Mouse (Mus musculus): ENCODE results near the gene Cab39. TPM values are rescaled to one million over a fixed set of nuclear protein-coding genes. Genes with fewer than 3 reads are reported as not detected.

Gene Cab39
- polyA plus RNA-seq, 1 experiment from 2014 or later: 29.2 TPM

- Histone ChIP-seq H3K4me2 (no peak overlapping the region), H3K27me3 (replicated peaks; ENCODE audit: control insufficient read depth, insufficient read depth, low read length) (no peaks in the 10 kb centered on the region), H3K36me3 (ENCODE audit: control insufficient read depth, insufficient read depth, low read length) (no peaks in the 10 kb centered on the region), H3K27ac (ENCODE audit: low read depth, low read length) (no peak overlapping the region), H3K9ac (ENCODE audit: low read depth, low read length) (no peak overlapping the region), H3K4me1 (replicated peaks; ENCODE audit: control insufficient read depth, insufficient read depth, low read length) (no peaks in the 10 kb centered on the region), H3K4me3 (ENCODE audit: low read depth, low read length) (no peak overlapping the region), H3K9me3 (ENCODE audit: control insufficient read depth, low read length) (0 out of 2 replicates have a peak, but pooled peaks cover 3% of the 10 kb centered on the region)
- ATAC-seq (replicated peaks; ENCODE audit: low FRiP score) (no peak), DNase-seq (ENCODE audit: low spot score) (no peak)
- 73% methylated on average over 6 of the region's 6 CpGs for WGBS
Measured at GRCm38 (mm10) chr1:85857261-85857754, 64.1 kb downstream of the Cab39 start.

- H3K4me1 ChIP-seq (replicated peaks; ENCODE audit: control insufficient read depth, insufficient read depth, low read length): no peaks in the 10 kb centered on the region
- H3K36me3 ChIP-seq (ENCODE audit: control insufficient read depth, insufficient read depth, low read length): no peaks in the 10 kb centered on the region
- ATAC-seq (replicated peaks; ENCODE audit: low FRiP score) (no peak), DNase-seq (ENCODE audit: low spot score) (no peak)
- no peak overlapping the region for H3K27ac ChIP-seq (ENCODE audit: low read depth, low read length)
- H3K4me2 ChIP-seq: no peak overlapping the region
- no peak overlapping the region for H3K4me3 ChIP-seq (ENCODE audit: low read depth, low read length)
- 89% methylated on average over 10 of the region's 10 CpGs for WGBS
- 0 out of 2 replicates have a peak, but pooled peaks cover 3% of the 10 kb centered on the region for H3K9me3 ChIP-seq (ENCODE audit: control insufficient read depth, low read length)
- H3K27me3 ChIP-seq (replicated peaks; ENCODE audit: control insufficient read depth, insufficient read depth, low read length): no peaks in the 10 kb centered on the region
- H3K9ac ChIP-seq (ENCODE audit: low read depth, low read length): no peak overlapping the region
Measured at GRCm38 (mm10) chr1:85864383-85864782, 71.1 kb downstream of the Cab39 start.

- 83% methylated on average over 7 of the region's 7 CpGs for WGBS
- no peak overlapping the region for H3K27ac ChIP-seq (ENCODE audit: low read depth, low read length)
- H3K27me3 ChIP-seq (replicated peaks; ENCODE audit: control insufficient read depth, insufficient read depth, low read length): no peaks in the 10 kb centered on the region
- no peak overlapping the region for H3K4me2 ChIP-seq
- DNase-seq (ENCODE audit: low spot score) (no peak), ATAC-seq (replicated peaks; ENCODE audit: low FRiP score) (no peak)
- H3K36me3 ChIP-seq (ENCODE audit: control insufficient read depth, insufficient read depth, low read length): no peaks in the 10 kb centered on the region
- no peak overlapping the region for H3K9ac ChIP-seq (ENCODE audit: low read depth, low read length)
- no peak overlapping the region for H3K4me3 ChIP-seq (ENCODE audit: low read depth, low read length)
- peaks cover 1% of the 10 kb centered on the region; the same call in 1 of the 2 replicates for H3K9me3 ChIP-seq (ENCODE audit: control insufficient read depth, low read length)
- H3K4me1 ChIP-seq (replicated peaks; ENCODE audit: control insufficient read depth, insufficient read depth, low read length): no peaks in the 10 kb centered on the region
Measured at GRCm38 (mm10) chr1:85870001-85870400, 76.8 kb downstream of the Cab39 start.

- DNase-seq (ENCODE audit: low spot score) (no peak), ATAC-seq (replicated peaks; ENCODE audit: low FRiP score) (no peak)
Measured at GRCm38 (mm10) chr1:85870546-85870945, 77.3 kb downstream of the Cab39 start.

GRCm38 (mm10) chr1:85882003-85882402 is 88.8 kb downstream of the Cab39 start:
- Histone ChIP-seq H3K4me1 (replicated peaks; ENCODE audit: control insufficient read depth, insufficient read depth, low read length) (no peaks in the 10 kb centered on the region), H3K27ac (ENCODE audit: low read depth, low read length) (no peak overlapping the region), H3K27me3 (replicated peaks; ENCODE audit: control insufficient read depth, insufficient read depth, low read length) (no peaks in the 10 kb centered on the region), H3K9me3 (ENCODE audit: control insufficient read depth, low read length) (peaks cover 8% of the 10 kb centered on the region; the same call in 1 of the 2 replicates), H3K9ac (ENCODE audit: low read depth, low read length) (no peak overlapping the region), H3K4me2 (no peak overlapping the region), H3K4me3 (ENCODE audit: low read depth, low read length) (no peak overlapping the region), H3K36me3 (ENCODE audit: control insufficient read depth, insufficient read depth, low read length) (no peaks in the 10 kb centered on the region)
- DNase-seq (ENCODE audit: low spot score) (no peak), ATAC-seq (replicated peaks; ENCODE audit: low FRiP score) (no peak)
- WGBS: 89% methylated on average over 12 of the region's 12 CpGs

More at GRCm38 (mm10) chr1:85870546-85870945, 77.3 kb downstream of the Cab39 start:
- Histone ChIP-seq H3K27me3 (replicated peaks; ENCODE audit: control insufficient read depth, insufficient read depth, low read length) (no peaks in the 10 kb centered on the region), H3K4me2 (no peak overlapping the region), H3K4me1 (replicated peaks; ENCODE audit: control insufficient read depth, insufficient read depth, low read length) (no peaks in the 10 kb centered on the region), H3K36me3 (ENCODE audit: control insufficient read depth, insufficient read depth, low read length) (no peaks in the 10 kb centered on the region), H3K9ac (ENCODE audit: low read depth, low read length) (no peak overlapping the region), H3K4me3 (ENCODE audit: low read depth, low read length) (no peak overlapping the region), H3K27ac (ENCODE audit: low read depth, low read length) (no peak overlapping the region), H3K9me3 (ENCODE audit: control insufficient read depth, low read length) (peaks cover 5% of the 10 kb centered on the region; the same call in 1 of the 2 replicates)
- WGBS: 71% methylated on average over 2 of the region's 2 CpGs

- no peaks in the 10 kb centered on the region for H3K27me3 ChIP-seq (replicated peaks; ENCODE audit: control insufficient read depth, insufficient read depth, low read length)
- H3K9me3 ChIP-seq (ENCODE audit: control insufficient read depth, low read length): peaks cover 4% of the 10 kb centered on the region; the same call in 1 of the 2 replicates
- DNase-seq (ENCODE audit: low spot score) (no peak), ATAC-seq (replicated peaks; ENCODE audit: low FRiP score) (no peak)
- no peak overlapping the region for H3K4me3 ChIP-seq (ENCODE audit: low read depth, low read length)
- WGBS: 85% methylated on average over 7 of the region's 7 CpGs
- no peak overlapping the region for H3K9ac ChIP-seq (ENCODE audit: low read depth, low read length)
- no peaks in the 10 kb centered on the region for H3K4me1 ChIP-seq (replicated peaks; ENCODE audit: control insufficient read depth, insufficient read depth, low read length)
- H3K36me3 ChIP-seq (ENCODE audit: control insufficient read depth, insufficient read depth, low read length): no peaks in the 10 kb centered on the region
- no peak overlapping the region for H3K27ac ChIP-seq (ENCODE audit: low read depth, low read length)
- no peak overlapping the region for H3K4me2 ChIP-seq
Measured at GRCm38 (mm10) chr1:85887221-85887620, 94.0 kb downstream of the Cab39 start.

GRCm38 (mm10) chr1:85894231-85894747 is 101.0 kb downstream of the Cab39 start, which contains the start of gene Itm2c:
Itm2c (plus strand) TSS chr1:85894281.
- 2% methylated on average over 35 of the region's 35 CpGs for WGBS
- H3K27ac ChIP-seq (ENCODE audit: low read depth, low read length): peak within 1 kb of the TSS; percentile 73
- H3K9ac ChIP-seq (ENCODE audit: low read depth, low read length): peak within 1 kb of the TSS; percentile 71
- H3K36me3 ChIP-seq (ENCODE audit: control insufficient read depth, insufficient read depth, low read length): no peaks in the 10 kb centered on the region
- no peaks in the 10 kb centered on the region for H3K9me3 ChIP-seq (ENCODE audit: control insufficient read depth, low read length)
- H3K27me3 ChIP-seq (replicated peaks; ENCODE audit: control insufficient read depth, insufficient read depth, low read length): no peaks in the 10 kb centered on the region
- H3K4me1 ChIP-seq (replicated peaks; ENCODE audit: control insufficient read depth, insufficient read depth, low read length): peaks cover 33% of the 10 kb centered on the region
- DNase-seq (ENCODE audit: low spot score) (peak; percentile 84), ATAC-seq (replicated peaks; ENCODE audit: low FRiP score) (peak; percentile 72)
- H3K4me2 ChIP-seq: peak within 1 kb of the TSS; percentile 95
- peak within 1 kb of the TSS; percentile 84 for H3K4me3 ChIP-seq (ENCODE audit: low read depth, low read length)

- Histone ChIP-seq H3K27me3 (replicated peaks; ENCODE audit: control insufficient read depth, insufficient read depth, low read length) (no peaks in the 10 kb centered on the region), H3K9ac (ENCODE audit: low read depth, low read length) (peak overlapping the region; percentile 71), H3K4me3 (ENCODE audit: low read depth, low read length) (peak overlapping the region; percentile 84), H3K36me3 (ENCODE audit: control insufficient read depth, insufficient read depth, low read length) (no peaks in the 10 kb centered on the region), H3K27ac (ENCODE audit: low read depth, low read length) (peak overlapping the region; percentile 73), H3K9me3 (ENCODE audit: control insufficient read depth, low read length) (no peaks in the 10 kb centered on the region), H3K4me2 (peak overlapping the region; percentile 95), H3K4me1 (replicated peaks; ENCODE audit: control insufficient read depth, insufficient read depth, low read length) (peaks cover 38% of the 10 kb centered on the region)
- 0% methylated on average over 30 of the region's 30 CpGs for WGBS
- peak; percentile 29 for ATAC-seq (replicated peaks; ENCODE audit: low FRiP score)
- peak; percentile 69 for DNase-seq (ENCODE audit: low spot score)
Measured at GRCm38 (mm10) chr1:85894748-85895360, 101.6 kb downstream of the Cab39 start.

Measured in liver, embryonic 11.5 days (tissue).